Mouse (Mus musculus): ENCODE results near the gene Per2. TPM values are rescaled to one million over a fixed set of nuclear protein-coding genes. Genes with fewer than 3 reads are reported as not detected.
A peak's percentile ranks its signal among the peaks of the same experiment; 100 is the strongest.

Gene Per2
- polyA plus RNA-seq, 1 experiment, result 4.9 TPM

GRCm38 (mm10) chr1:91407819-91408218, 51.3 kb downstream of the Per2 start:
- Histone ChIP-seq H3K4me3 (ENCODE audit: insufficient read depth, low read length) (no peak overlapping the region), H3K4me1 (ENCODE audit: control insufficient read depth, insufficient read depth, low read length) (no peaks in the 10 kb centered on the region), H3K27ac (ENCODE audit: insufficient read depth, low read depth, low read length) (no peak overlapping the region)
- TF ChIP-seq CTCF (IDR thresholded peaks at IDR 0.05; ENCODE audit: low read depth, low read length) (no peak), POLR2A (IDR thresholded peaks at IDR 0.05; ENCODE audit: borderline replicate concordance, low read depth, low read length) (no peak)

GRCm38 (mm10) chr1:91405406-91406169, 53.5 kb downstream of the Per2 start:
- no peak overlapping the region for H3K27ac ChIP-seq (ENCODE audit: insufficient read depth, low read depth, low read length)
- no peak overlapping the region for H3K4me3 ChIP-seq (ENCODE audit: insufficient read depth, low read length)
- no peaks in the 10 kb centered on the region for H3K4me1 ChIP-seq (ENCODE audit: control insufficient read depth, insufficient read depth, low read length)
- TF ChIP-seq POLR2A (IDR thresholded peaks at IDR 0.05; ENCODE audit: borderline replicate concordance, low read depth, low read length) (no peak), CTCF (IDR thresholded peaks at IDR 0.05; ENCODE audit: low read depth, low read length) (no peak)

- TF ChIP-seq POLR2A (IDR thresholded peaks at IDR 0.05; ENCODE audit: borderline replicate concordance, low read depth, low read length) (no peak), CTCF (IDR thresholded peaks at IDR 0.05; ENCODE audit: low read depth, low read length) (no peak)
- Histone ChIP-seq H3K4me3 (ENCODE audit: insufficient read depth, low read length) (no peak overlapping the region), H3K4me1 (ENCODE audit: control insufficient read depth, insufficient read depth, low read length) (no peaks in the 10 kb centered on the region), H3K27ac (ENCODE audit: insufficient read depth, low read depth, low read length) (no peak overlapping the region)
Measured at GRCm38 (mm10) chr1:91404976-91405375, 54.1 kb downstream of the Per2 start.

- peak within 1 kb of the TSS; percentile 93 for H3K4me3 ChIP-seq (ENCODE audit: insufficient read depth, low read length)
- TF ChIP-seq POLR2A (IDR thresholded peaks at IDR 0.05; ENCODE audit: borderline replicate concordance, low read depth, low read length) (no peak), CTCF (IDR thresholded peaks at IDR 0.05; ENCODE audit: low read depth, low read length) (no peak)
- H3K4me1 ChIP-seq (ENCODE audit: control insufficient read depth, insufficient read depth, low read length), result peaks cover 5% of the 10 kb centered on the region
- H3K27ac ChIP-seq (ENCODE audit: insufficient read depth, low read depth, low read length), result peak within 1 kb of the TSS; percentile 71
Measured at GRCm38 (mm10) chr1:91398260-91399062, 60.7 kb downstream of the Per2 start, which contains the start of gene Ilkap. Gene Ilkap, minus strand, starts transcription at chr1:91398815.

- Histone ChIP-seq H3K4me3 (ENCODE audit: insufficient read depth, low read length) (peak overlapping the region; percentile 93), H3K4me1 (ENCODE audit: control insufficient read depth, insufficient read depth, low read length) (peaks cover 5% of the 10 kb centered on the region), H3K27ac (ENCODE audit: insufficient read depth, low read depth, low read length) (peak overlapping the region; percentile 39; the same call in 1 of the 2 replicates)
- TF ChIP-seq CTCF (IDR thresholded peaks at IDR 0.05; ENCODE audit: low read depth, low read length), result no peak
- no peak for TF ChIP-seq POLR2A (IDR thresholded peaks at IDR 0.05; ENCODE audit: borderline replicate concordance, low read depth, low read length)
Measured at GRCm38 (mm10) chr1:91397927-91398259, 61.2 kb downstream of the Per2 start.

- Histone ChIP-seq H3K4me3 (ENCODE audit: insufficient read depth, low read length) (no peak overlapping the region), H3K4me1 (ENCODE audit: control insufficient read depth, insufficient read depth, low read length) (no peaks in the 10 kb centered on the region), H3K27ac (ENCODE audit: insufficient read depth, low read depth, low read length) (no peak overlapping the region)
- TF ChIP-seq CTCF (IDR thresholded peaks at IDR 0.05; ENCODE audit: low read depth, low read length) (no peak), POLR2A (IDR thresholded peaks at IDR 0.05; ENCODE audit: borderline replicate concordance, low read depth, low read length) (no peak)
Measured at GRCm38 (mm10) chr1:91390369-91390768, 68.8 kb downstream of the Per2 start.

GRCm38 (mm10) chr1:91381091-91381471, 78.0 kb downstream of the Per2 start:
- TF ChIP-seq POLR2A (IDR thresholded peaks at IDR 0.05; ENCODE audit: borderline replicate concordance, low read depth, low read length) (no peak), CTCF (IDR thresholded peaks at IDR 0.05; ENCODE audit: low read depth, low read length) (no peak)
- Histone ChIP-seq H3K4me3 (ENCODE audit: insufficient read depth, low read length) (no peak overlapping the region), H3K27ac (ENCODE audit: insufficient read depth, low read depth, low read length) (no peak overlapping the region)

GRCm38 (mm10) chr1:91380453-91381090, 78.6 kb downstream of the Per2 start:
- no peak overlapping the region for H3K27ac ChIP-seq (ENCODE audit: insufficient read depth, low read depth, low read length)
- H3K4me3 ChIP-seq (ENCODE audit: insufficient read depth, low read length), result no peak overlapping the region
- TF ChIP-seq POLR2A (IDR thresholded peaks at IDR 0.05; ENCODE audit: borderline replicate concordance, low read depth, low read length), result no peak
- TF ChIP-seq CTCF (IDR thresholded peaks at IDR 0.05; ENCODE audit: low read depth, low read length), result no peak
- H3K4me1 ChIP-seq (ENCODE audit: control insufficient read depth, insufficient read depth, low read length), result no peaks in the 10 kb centered on the region

More at GRCm38 (mm10) chr1:91381091-91381471, 78.0 kb downstream of the Per2 start:
- no peaks in the 10 kb centered on the region for H3K4me1 ChIP-seq (ENCODE audit: control insufficient read depth, insufficient read depth, low read length)

GRCm38 (mm10) chr1:91373414-91373835, 85.7 kb downstream of the Per2 start:
- H3K4me1 ChIP-seq (ENCODE audit: control insufficient read depth, insufficient read depth, low read length), result no peaks in the 10 kb centered on the region
- no peak overlapping the region for H3K4me3 ChIP-seq (ENCODE audit: insufficient read depth, low read length)
- TF ChIP-seq CTCF (IDR thresholded peaks at IDR 0.05; ENCODE audit: low read depth, low read length) (no peak), POLR2A (IDR thresholded peaks at IDR 0.05; ENCODE audit: borderline replicate concordance, low read depth, low read length) (no peak)
- H3K27ac ChIP-seq (ENCODE audit: insufficient read depth, low read depth, low read length), result no peak overlapping the region
